Mouse (Mus musculus) common myeloid progenitor, adult 5-6 weeks (primary cell): ENCODE results near the gene Smim26. TPM values are rescaled to one million over a fixed set of nuclear protein-coding genes. Genes with fewer than 3 reads are reported as not detected.
A peak's percentile ranks its signal among the peaks of the same experiment; 100 is the strongest.

ENCODE experiments used
- ATAC-seq: replicated peaks from 2 replicates; pipeline ENCODE4 v1.8.0; 2016; ENCODE audit warnings: low read depth, mild to moderate bottlenecking, moderate TSS enrichment, inconsistent platforms; ENCODE audit not compliant: poor library complexity, severe bottlenecking
- total RNA-seq: library from RNA; stranded (forward); fragments of 200-1000, 187-1606 nt; gene quantifications from 2 replicates; pipeline ENCODE4 v1.2.3, GENCODE M21; 2017

The Smim26 gene
- total RNA-seq, 1 experiment from 2014 or later = 4.7 TPM

DNA sequence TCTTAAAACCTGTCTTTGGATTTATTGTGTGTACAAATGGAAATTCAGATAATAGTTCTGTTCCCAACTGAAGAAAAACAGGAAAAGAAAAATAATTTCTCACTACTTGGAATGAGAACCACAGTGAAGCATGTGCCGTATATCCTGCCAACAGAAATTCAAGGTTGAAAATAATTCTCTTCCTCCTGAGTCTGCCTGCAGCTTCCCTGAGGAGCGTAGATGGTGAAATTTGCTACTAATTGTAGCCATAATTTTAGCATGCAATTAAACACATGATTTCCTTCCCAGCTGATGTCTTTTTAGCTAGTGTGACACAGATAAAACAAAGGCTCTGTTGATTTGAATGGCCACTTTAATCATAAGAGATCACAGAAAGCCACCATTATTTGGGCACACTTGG lies 40.9 kb downstream of the Smim26 start:
- no peak for ATAC-seq

- ATAC-seq = peak; percentile 85
Measured at GRCm38 (mm10) chr2:144635644-144636320, 41.9 kb downstream of the Smim26 start.

GRCm38 (mm10) chr2:144637204-144637603 lies 43.4 kb downstream of the Smim26 start:
- no peak for ATAC-seq

DNA sequence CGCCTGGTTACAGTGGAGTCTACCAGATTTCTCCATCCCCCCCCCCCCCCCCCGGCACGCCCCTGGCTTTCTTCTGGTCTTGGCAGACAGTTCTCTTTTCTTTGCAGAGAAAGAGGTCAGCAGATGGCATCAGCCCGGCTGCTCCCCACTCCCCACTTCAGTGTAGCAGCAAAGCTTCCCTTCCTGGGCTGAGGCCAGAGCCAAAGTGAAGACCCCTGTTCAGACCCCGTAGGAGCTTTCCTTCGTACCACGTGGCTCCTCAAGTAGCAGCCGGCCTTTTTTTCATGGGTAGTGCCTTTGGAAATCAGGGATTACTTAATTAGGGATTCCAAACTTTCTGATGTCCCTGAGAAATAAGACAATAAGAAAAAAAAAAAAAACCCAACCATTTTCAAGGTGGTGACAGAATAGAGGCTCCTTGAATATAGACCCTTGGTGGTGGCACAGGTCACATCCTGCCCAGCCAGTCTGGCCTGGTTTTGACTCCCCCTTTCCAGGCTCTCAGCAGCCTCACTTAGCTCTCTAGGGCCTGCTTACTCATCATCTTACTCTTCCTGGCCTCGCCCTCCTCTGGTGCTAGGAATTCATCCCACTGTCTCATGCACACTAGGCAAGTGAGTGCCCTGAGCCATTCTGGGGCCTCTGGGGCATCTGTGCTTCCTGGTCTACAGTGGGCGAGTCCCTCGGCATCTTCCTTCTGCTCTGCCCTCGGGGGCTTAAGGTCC lies 44.0 kb downstream of the Smim26 start:
- ATAC-seq = no peak

- ATAC-seq = no peak
Measured at GRCm38 (mm10) chr2:144638719-144639118, 44.9 kb downstream of the Smim26 start.

DNA sequence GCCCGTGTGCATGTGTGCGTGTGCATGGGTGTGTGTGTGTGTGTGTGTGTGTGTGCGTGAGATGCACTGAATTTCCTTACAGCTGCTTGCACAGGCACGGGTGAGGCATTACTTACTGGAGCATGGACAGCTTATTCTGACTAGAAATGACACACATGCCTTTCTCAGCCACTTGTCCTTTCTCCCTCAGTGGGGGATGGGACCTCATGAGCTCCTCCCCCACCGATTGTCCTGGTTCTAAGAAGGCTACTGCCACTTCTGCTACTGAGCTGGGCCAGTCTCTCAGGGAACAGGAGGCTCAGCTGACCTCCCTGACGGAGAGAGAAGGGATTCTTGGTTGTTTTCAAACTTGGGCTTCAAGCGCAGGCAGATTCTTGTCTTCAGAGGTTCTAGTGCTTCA lies 46.2 kb downstream of the Smim26 start:
- no peak for ATAC-seq

DNA sequence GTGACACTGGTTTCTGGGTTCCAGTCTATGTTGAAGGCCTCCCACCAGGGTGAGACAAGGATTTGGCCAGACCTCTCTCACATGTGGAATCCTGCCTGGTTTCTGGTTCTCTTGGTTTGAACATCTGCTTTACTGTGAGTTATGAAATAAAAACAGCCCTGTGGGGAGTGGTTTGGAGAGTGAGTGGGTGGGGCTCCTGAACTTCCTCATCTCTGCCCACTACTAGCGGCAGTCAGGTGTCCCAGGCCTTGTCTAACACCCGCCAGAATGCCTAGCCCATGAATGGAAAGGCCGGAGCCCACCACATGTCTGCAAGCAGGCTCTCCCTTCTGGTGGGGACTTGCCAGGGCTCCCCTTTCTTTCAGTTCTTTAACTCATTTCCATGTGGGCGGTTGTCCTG lies 48.1 kb downstream of the Smim26 start:
- peak; percentile 96 for ATAC-seq

Other genes starting within 250 kb of the Smim26 start
- 34.7 and 44.2 TPM in 2 replicates for gene Kat14, start 225.1 kb upstream of the Smim26 start, total RNA-seq
- 19.5 TPM in 1 of 2 replicates, not detected in the other for gene Pet117, start 225.1 kb upstream of the Smim26 start, total RNA-seq
- 0.05 TPM in 1 of 2 replicates, not detected in the other for gene Dzank1, start 66.6 kb upstream of the Smim26 start, total RNA-seq
- 33.2 and 33.8 TPM in 2 replicates for gene Polr3f, start 66.3 kb upstream of the Smim26 start, total RNA-seq
- gene Rbbp9, start 43.2 kb upstream of the Smim26 start, total RNA-seq = 11.2 and 13.0 TPM in 2 replicates
- gene Sec23b, start 37.8 kb upstream of the Smim26 start, total RNA-seq = 72.4 and 83.9 TPM in 2 replicates
- 54.3 and 56.6 TPM in 2 replicates for gene Dtd1, start 5.8 kb downstream of the Smim26 start, total RNA-seq
- not detected in 2 replicates for gene Scp2d1, start 229.6 kb downstream of the Smim26 start, total RNA-seq